Mouse (Mus musculus) naive thymus-derived CD4-positive, alpha-beta T cell, adult 2 months (primary cell): ENCODE measurements around the gene Smc1a.
"Not testable (repeated sequence)": the region's sequence is repeated elsewhere in the genome, so short reads cannot be mapped to it uniquely, and the experiment has no call there.

Experiments
- DNase-seq: peaks from one replicate; pipeline ENCODE4 v3.0.0-alpha.2; 2011; ENCODE audit warnings: low read depth

Smc1a gene

DNA sequence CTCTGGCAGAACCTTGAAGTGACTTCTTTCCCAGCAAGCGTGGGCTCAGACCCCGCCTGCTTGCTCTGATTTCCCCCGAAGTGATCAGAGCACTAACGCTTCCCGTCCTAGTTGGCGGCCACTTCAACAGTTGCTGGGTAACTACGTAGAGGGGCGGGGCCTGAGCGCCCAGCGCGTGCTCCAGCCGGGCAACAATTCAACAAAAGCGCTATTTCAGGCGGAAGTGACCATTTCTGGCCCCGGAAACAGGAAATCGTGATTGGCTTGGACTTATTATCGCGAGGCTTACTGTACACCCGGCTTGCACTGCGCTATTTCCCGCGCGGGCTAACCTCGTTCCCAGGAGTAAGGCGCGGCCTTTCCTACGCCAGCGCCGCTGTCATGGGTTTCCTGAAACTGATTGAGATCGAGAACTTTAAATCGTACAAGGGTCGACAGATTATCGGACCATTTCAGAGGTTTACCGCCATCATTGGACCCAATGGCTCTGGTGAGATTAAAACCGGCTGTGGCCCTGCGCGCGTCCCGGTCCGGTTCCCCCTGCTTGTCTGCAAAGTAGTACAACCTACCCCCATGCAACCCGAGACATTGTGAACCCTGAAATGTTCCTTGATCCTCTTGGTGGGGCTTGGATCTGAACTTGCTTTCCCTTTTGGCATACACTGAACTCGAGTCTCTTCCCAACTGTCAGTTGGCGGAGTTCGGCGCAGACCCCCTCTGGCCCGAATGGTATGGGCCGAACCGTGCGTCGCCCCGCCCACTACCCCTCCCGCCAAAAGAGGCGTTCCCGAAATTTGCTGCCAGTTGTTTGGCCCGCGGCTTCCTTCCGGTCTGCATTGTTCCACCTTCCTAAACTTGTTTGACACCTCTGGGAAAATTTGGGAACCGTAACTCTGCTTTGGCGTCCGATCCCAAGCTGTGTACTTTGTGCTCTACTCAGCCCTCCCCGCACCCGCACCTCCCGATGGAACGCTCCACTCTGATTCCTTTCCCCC, at the start of gene Smc1a, which contains the start of gene Ribc1:
Gene Smc1a, plus strand, starts transcription at position 278 of the 995 bp plus-strand sequence.
Gene Ribc1, minus strand, starts transcription at position 145 of the 995 bp plus-strand sequence.
- DNase-seq: peak; percentile 95

DNA sequence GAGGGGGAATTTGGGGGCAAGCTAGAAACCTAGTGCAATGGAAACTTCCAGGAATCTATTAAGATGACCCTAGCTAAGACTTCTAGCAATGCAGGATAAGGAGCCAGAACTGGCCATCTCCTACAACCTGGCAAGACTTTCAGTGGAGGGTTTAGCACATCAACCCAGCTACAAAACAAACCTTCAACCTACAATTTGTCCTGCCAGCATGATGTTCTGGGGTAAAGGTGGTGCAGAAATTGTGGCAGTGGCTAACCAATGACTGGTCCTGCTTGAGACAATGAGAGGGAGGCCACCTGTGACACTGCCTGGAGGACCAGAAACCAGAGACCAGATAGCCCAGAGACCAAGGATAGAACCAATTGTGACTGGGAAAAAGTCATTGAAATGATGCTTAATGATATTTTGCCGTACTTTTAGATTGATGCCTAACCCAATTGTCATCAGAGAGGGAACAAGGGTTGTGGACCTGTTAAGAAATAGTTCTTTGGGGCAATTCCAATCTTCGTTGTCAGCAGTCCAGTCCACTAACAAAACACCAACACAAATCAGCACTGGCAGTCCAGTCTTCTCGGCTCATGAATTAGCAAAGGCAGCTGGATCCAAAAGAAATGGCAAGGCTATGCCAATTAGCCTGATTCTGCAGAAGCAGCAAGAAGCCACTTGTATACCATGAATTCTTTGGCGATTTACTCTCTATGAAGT, 17.1 kb upstream of the Smc1a start:
- no peak for DNase-seq

DNA sequence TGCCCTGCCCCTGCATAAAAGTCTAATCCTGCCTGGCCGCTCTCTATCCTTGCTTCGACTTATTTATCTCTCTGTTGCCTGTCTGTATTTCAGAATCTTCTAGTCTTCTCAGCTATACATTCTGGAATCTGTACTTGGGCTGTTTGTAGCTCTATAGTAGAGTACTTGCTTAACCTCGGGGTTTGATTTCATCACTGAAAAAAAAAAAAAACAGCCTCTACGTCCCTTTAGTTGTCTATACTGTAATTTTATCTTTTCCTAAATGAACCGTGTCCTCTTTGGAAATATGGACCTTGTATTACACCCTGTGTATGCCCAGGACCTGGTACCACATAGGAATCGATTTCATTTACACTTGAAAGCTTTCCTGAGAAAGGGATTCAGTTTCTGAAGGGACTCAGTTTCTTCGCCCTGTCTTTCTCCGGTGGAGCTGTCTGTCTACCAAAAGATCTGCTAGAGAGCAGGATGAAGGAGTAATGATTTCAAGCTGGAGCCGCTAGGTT, 15.0 kb upstream of the Smc1a start:
- DNase-seq: no peak

DNA sequence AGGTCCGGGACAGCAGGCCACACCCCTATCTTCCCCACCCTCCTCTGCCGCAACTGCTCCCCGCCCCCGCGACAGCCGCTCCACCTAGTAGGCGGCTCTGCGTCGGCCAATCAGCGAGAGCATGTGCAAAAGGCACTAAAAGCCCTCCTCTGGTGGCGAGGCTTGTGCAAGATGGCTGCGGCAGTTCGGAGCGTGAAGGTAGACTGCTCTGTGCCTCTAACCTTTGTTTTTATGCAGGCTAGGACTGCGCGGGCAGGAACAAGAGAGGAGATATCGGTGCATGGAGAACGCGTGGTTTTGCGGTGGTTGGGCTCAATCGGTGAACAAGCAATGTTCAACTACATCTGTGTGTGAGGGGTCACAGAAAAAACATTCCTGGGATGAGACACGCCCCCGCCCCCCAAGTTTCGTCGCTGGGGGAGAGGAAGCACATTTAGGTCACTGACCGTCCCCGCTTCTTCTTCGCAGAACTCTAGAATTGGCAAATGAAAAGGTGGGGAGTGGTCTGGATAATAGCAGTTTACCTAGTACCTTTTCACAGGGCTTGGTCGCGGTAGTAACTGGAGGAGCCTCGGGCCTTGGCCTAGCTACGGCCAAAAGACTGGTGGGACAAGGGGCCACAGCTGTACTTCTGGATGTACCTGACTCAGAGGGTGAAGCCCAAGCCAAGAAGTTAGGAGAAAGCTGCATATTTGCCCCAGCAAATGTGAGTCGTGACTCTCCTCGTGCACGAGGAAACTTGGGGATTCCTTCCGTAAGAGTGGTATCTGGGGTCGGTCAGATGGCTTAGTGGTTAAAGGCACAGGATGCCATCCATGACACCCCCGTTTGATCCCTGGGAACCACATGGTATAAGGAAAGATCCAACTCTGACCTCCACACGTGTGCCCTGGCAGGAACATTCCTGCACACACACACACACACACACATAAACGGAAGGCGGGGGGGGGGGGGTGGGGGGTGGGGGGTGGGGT, 14.2 kb upstream of the Smc1a start, which contains the start of gene Hsd17b10:
Gene Hsd17b10, plus strand, starts transcription at position 109 of the 974 bp plus-strand sequence.
- peak; percentile 78 for DNase-seq

DNA sequence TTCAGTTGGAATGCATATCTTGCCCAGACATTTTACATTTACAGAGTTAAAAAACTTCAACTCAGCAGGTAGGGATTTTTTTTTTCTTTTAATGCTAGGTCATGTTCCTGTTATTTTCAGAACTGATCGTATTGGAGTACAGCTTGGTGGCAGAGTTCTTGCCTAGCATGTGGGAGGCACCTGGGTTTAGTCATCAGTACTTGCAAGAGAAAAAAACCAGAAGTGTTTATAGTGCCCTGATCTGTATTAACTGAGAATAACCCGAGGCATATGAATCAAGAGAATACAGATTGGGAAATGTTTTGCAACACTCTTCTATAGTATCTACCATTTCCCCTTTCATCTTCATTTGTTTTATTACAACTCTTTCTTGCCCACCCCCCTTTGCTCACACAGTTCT, 13.4 kb upstream of the Smc1a start:
- DNase-seq: peak; percentile 5

DNA sequence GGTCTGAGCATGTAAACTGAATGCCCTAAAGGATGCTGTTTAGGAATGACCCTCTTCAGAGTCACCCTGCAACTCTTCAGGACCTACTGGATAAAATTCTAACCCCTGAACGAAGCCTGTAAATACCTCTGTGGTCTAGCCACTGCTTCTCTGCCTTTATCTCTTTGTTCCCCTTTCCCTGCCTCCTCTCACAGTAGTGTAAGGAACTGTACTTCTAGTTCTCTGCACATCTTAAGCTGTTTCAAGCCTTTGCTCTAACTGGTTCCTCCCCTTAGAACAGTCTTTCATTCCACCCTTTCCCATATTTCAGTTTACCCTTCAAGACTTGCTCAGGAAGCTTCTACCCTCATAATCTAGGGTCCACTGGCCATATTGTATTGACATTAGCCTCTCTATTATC, 8.4 kb upstream of the Smc1a start:
- no peak for DNase-seq

DNA sequence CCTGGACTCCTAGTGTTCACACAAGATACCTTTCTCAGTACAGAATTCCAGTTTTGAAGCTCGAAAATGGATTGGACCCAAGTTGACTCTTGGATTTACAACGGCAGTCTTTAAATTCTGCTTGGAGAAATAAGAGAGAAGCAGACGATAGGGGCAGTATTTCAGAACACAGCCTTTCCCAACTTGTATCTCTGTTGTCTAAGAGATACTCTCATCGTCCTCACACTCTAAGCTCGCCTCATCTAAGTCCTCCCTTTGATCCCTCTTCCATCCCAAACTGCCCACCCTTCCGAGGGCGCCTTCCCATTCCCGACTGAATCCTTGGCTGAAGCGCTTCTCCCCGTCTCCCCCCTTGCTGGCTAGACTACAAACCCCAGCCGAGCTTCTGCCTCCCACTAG, 477 bp upstream of the Smc1a start:
- DNase-seq: no peak

DNA sequence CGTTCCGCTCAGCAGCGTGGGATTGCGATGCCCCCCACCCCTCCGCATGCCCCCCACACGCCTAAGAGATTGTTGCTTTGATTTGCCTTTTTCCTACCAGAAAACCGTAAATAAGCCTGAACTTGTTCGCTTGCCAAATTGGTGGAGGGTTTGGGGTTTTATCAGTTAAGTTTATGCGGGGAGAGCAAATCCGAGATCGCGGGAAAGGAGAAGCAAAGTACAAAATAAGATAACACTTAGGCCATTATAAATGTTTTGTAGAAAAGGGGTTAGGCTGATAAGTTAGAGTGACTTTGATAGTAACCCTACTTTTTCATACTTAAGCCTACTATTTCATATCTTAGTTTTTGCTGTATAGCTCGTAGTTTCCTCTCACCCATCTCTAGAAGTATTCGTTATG, 958 bp downstream of the Smc1a start:
- no peak for DNase-seq

DNA sequence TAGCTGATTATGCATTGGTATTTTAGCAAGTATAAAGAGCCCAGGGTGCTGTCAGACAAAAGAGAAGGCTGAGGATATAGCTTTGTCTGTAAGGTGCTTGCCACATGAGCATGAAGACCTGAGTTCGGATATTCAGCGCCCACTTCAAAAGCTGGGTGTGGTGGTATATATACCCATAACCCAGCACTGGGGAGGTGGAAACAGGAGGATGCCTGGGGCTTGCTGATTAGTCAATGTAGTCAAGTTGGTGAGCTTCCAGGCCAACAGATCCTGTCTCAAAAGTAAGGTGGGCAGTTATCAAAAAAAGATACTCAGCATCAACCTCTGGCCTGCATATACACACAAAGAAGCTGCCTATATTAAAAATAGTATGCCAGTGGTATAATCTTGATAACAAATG, 3.1 kb downstream of the Smc1a start:
- peak; percentile 49 for DNase-seq

DNA sequence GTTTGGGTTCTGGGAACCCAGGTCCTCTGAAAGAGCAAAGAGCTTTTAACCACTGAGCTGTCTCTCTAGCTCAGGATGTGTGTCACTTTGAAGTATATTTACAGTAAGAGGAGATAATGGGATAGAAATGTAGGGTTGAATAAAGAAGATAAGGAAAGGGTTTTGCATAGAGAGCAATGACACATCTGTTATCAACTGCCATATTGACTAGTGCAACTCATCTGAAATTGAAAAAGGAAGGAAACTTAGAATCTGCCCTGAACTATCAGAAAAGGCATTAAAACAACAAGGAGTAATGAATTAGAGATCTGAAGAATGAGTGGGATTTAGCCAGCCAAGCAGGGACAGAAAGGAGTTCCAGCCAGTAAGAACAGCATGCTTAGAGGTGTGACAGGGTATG, 23.6 kb downstream of the Smc1a start:
- DNase-seq: no peak

DNA sequence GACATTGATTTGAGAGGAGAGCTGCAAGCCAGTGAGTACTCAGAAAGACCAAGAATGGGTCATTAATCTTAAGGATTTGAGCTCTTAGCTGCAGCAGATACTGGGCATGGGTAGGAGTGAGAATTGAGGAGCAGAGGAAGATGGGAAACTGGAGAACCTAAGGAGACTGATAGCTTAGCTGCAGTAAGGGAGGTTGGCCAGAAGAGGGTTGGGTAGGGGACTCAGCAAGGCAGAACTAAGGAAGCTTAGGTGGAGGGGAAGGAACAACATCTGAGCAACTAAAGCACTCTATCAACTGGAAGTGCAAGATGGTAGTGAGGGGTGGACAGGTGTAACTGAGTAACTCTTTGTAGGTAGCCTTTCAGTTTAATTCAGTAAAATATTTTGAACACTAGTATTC, 31.0 kb downstream of the Smc1a start:
- DNase-seq: no peak

DNA sequence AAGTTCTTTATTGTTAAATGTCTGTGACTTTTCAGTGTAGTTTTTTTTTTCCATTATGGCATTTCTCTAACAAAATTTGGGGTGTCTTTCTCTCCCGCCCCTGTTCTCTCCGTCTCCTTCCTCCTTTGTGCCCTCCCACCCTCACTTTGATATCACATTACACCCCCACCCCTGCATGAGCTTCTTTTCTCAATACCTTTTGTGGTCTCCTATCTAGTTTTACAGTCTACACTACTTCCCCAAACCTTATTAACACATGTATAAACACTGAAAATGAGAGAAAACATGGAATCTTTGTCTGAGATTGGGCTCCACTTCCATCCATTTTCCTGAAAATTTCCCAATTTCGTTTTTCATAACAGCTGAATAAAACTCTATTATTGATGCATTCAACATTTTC, 36.3 kb downstream of the Smc1a start:
- no peak for DNase-seq

DNA sequence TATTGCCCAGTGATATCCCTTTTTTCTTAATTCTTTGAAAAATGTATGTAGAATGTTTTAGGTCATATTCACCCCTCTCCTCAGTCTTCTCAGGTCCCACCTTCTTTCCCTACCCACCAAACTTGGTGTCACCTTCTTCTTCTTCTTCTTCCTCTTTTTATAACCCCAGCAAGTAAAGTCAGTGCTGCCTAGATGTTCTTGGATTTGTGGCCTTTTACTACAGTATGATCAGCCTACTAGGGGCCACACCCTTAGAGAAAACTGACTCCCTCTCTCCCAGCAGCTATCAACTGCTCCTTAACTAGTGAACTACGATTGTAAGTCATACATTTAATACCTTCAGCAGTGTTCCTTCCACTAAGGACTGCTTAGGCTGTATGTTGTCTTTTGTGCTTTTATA, 37.9 kb downstream of the Smc1a start:
- DNase-seq: no peak

DNA sequence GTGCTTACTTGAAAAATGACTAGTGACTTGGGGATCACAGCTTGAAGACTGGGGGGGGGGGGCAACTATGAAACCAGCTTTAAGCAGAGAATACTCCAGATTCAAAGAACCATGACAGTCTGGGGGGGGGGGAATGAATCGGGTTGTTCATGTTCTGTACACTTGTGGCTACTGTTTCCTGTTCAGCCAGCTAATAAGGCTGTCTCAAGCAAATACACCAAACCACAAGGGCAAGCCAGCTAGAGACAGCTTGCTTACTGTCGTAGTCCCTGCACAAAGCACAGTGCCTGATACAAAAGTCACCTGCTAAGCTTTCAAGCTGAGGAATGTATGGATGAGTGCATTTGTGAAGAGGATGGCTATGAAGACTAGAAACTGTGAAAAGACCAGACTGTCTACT, 49.4 kb downstream of the Smc1a start:
- no peak for DNase-seq

DNA sequence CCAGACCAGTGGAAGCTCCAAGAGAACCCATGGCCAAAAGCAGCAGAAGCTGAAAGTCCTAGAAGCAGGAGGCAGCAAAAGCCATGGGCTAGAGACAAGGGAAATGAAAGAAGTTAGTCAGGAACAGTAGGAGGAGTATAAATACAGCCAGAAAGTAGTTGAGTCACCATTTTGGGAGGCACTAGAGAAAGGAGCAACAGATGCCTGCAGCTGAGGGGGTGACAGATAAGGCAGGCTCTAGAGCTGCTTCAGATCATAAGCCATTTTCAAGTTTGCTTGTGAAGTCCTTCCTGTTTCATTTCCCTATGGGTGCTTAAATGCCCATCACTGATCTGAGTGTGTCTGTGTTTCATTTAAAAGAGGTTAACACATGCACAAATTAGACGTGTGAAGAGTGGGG, 51.6 kb downstream of the Smc1a start:
- no peak for DNase-seq

DNA sequence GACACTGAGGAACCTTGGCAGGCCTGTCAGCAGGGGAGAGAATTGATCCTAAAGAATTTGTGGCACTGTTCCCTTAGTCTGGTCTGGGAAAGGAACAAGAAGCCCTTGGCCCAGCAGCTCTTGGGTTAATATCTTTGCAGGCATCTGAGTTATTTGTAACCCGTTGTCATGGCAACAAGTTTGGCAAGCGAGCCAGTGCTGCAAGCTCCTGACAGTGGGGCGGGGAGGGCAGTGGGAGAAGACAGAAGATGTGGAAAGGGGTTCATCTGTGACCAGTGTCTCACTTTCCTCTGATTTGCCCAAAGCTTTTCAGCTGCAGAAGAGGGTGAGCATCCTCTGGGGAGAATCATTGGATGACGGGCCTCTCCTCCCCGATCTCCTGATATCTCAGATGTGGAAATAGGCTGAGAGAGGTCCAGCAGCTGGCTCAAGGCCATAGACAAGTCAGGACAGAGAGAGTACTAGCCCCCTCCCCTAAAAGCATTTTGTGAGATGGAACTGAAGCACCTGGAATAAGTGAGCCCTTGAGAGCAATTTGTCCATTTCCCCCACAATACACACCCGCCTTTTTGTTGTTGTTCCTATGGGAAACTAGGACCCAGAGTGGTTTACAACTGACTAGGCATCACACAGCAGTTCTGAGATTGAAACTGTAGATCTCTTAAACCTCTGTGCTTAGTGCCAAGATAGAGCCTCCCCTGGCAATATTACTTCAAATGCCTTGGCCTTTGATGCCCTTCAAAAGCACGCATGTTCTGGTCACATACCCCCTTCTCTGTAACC, 73.8 kb downstream of the Smc1a start:
- not testable (repeated sequence) for DNase-seq

DNA sequence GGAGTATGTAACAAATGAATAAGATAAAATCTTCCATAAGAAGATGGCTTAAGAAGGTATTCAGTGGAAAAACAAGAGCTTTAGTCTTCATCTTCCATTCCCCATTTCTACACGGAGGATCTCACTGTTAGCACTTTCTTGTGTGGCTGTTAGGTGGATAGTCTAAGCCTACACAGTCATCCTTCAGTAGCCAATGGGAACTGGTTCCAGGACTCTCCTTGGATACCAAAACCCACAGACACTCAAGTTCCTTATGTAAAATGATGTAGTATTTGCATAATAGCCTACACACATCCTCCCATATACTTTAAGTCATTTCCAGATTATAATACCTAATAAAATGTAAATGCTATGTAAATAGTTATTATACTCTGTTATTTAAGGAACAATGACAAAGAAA, 81.3 kb downstream of the Smc1a start:
- no peak for DNase-seq
